Mouse (Mus musculus) hindbrain, embryonic 16.5 days (tissue): ENCODE measurements around the gene Phactr1. TPM values are rescaled to one million over a fixed set of nuclear protein-coding genes. Genes with fewer than 3 reads are reported as not detected.
"Not testable (repeated sequence)": the region's sequence is repeated elsewhere in the genome, so short reads cannot be mapped to it uniquely, and the experiment has no call there.

ENCODE experiments used
- ATAC-seq: fragments of 200-750 bp; cut with Nextera tagmentation; 2 replicates; pipeline ENCODE4 v1.8.0; 2017; ENCODE audit warnings: moderate TSS enrichment, moderate library complexity
- H3K27ac ChIP-seq: fragments of 300-500 bp; sonication (generic); 2 replicates; pipeline ENCODE4 v1.5.1; 2014; ENCODE audit warnings: low read depth, mild to moderate bottlenecking, control low read depth, low read length, moderate library complexity
- H3K27me3 ChIP-seq: fragments of 300-500 bp; sonication (generic); replicated peaks from 2 replicates; pipeline ENCODE4 v1.6.1; 2014; ENCODE audit warnings: low read length; ENCODE audit not compliant: control insufficient read depth, insufficient read depth
- H3K36me3 ChIP-seq: fragments of 300-500 bp; sonication (generic); 2 replicates; pipeline ENCODE4 v1.6.1; 2014; ENCODE audit warnings: mild to moderate bottlenecking, low read length, moderate library complexity, mixed read lengths; ENCODE audit not compliant: control insufficient read depth, insufficient read depth
- H3K4me1 ChIP-seq: fragments of 300-500 bp; sonication (generic); 2 replicates; pipeline ENCODE4 v1.6.1; 2014; ENCODE audit warnings: low read depth, low read length; ENCODE audit not compliant: control insufficient read depth, insufficient read depth
- H3K4me2 ChIP-seq: fragments of 300-500 bp; sonication (generic); 2 replicates; pipeline ENCODE4 v1.6.1; 2014; ENCODE audit warnings: mild to moderate bottlenecking, low read length, control low read depth, moderate library complexity
- H3K4me3 ChIP-seq: fragments of 300-500 bp; sonication (generic); 2 replicates; pipeline ENCODE4 v1.5.1; 2014; ENCODE audit warnings: mild to moderate bottlenecking, low read length, control low read depth, moderate library complexity
- H3K9ac ChIP-seq: fragments of 300-500 bp; sonication (generic); 2 replicates; pipeline ENCODE4 v1.6.1; 2014; ENCODE audit warnings: low read depth, mild to moderate bottlenecking, control low read depth, low read length, moderate library complexity
- H3K9me3 ChIP-seq: fragments of 300-500 bp; sonication (generic); 2 replicates; pipeline ENCODE4 v1.6.1; 2014; ENCODE audit warnings: mild to moderate bottlenecking, low read length, moderate library complexity; ENCODE audit not compliant: control insufficient read depth
- WGBS: fragments of 180-500 bp; shearing (Covaris S2); extraction: QIAGEN DNeasy Blood & Tissue Kit; methylation state at CpG from one replicate; pipeline ENCODE4 v1.1.7; 2014; 5-methylcytosine and 5-hydroxymethylcytosine counted together
- polyA plus RNA-seq: library from polyadenylated mRNA; unstranded; fragments of >200 nt; fragmentation: Nextera tagmentation; extraction: Ambion mirVana; gene quantifications from 2 replicates; pipeline ENCODE4 v1.2.1, GENCODE M21; 2015

The Phactr1 gene
- polyA plus RNA-seq, 1 experiment from 2014 or later = 49.9 TPM

GRCm38 (mm10) chr13:42940271-42940670 is 259.8 kb downstream of the Phactr1 start:
- H3K27me3 ChIP-seq = no peaks in the 10 kb centered on the region
- no peaks in the 10 kb centered on the region for H3K9me3 ChIP-seq
- 87% methylated on average over 3 of the region's 3 CpGs for WGBS
- H3K9ac ChIP-seq = no peak overlapping the region
- no peaks in the 10 kb centered on the region for H3K4me1 ChIP-seq
- no peak for ATAC-seq
- no peaks in the 10 kb centered on the region for H3K36me3 ChIP-seq
- no peak overlapping the region for H3K4me3 ChIP-seq
- no peak overlapping the region for H3K27ac ChIP-seq
- H3K4me2 ChIP-seq = no peak overlapping the region

GRCm38 (mm10) chr13:42944106-42944505 is 263.7 kb downstream of the Phactr1 start:
- no peak overlapping the region for H3K4me2 ChIP-seq
- no peak overlapping the region for H3K4me3 ChIP-seq
- H3K4me1 ChIP-seq = no peaks in the 10 kb centered on the region
- no peak for ATAC-seq
- H3K27ac ChIP-seq = no peak overlapping the region
- 73% methylated on average over 3 of the region's 3 CpGs for WGBS
- no peaks in the 10 kb centered on the region for H3K36me3 ChIP-seq
- H3K9me3 ChIP-seq = no peaks in the 10 kb centered on the region
- H3K9ac ChIP-seq = no peak overlapping the region
- no peaks in the 10 kb centered on the region for H3K27me3 ChIP-seq

- not testable (repeated sequence) for ATAC-seq, H3K4me3 ChIP-seq, H3K9me3 ChIP-seq, H3K27ac ChIP-seq, H3K36me3 ChIP-seq, H3K4me1 ChIP-seq, H3K9ac ChIP-seq, H3K27me3 ChIP-seq, H3K4me2 ChIP-seq
- WGBS = 52% methylated on average over 2 of the region's 4 CpGs
These were observed 264.8 kb downstream of the Phactr1 start for GRCm38 (mm10) chr13:42945201-42945600.

GRCm38 (mm10) chr13:42948717-42949265 is 268.4 kb downstream of the Phactr1 start:
- 80% methylated on average over 10 of the region's 10 CpGs for WGBS
- H3K9me3 ChIP-seq = no peaks in the 10 kb centered on the region
- peaks cover 2% of the 10 kb centered on the region; the same call in 1 of the 2 replicates for H3K4me1 ChIP-seq
- H3K27ac ChIP-seq = no peak overlapping the region
- H3K9ac ChIP-seq = no peak overlapping the region
- H3K4me3 ChIP-seq = no peak overlapping the region
- ATAC-seq = no peak
- no peaks in the 10 kb centered on the region for H3K36me3 ChIP-seq
- H3K27me3 ChIP-seq = no peaks in the 10 kb centered on the region
- H3K4me2 ChIP-seq = no peak overlapping the region

- ATAC-seq = no peak
- WGBS = 80% methylated on average over 5 of the region's 5 CpGs
- no peak overlapping the region for H3K9ac ChIP-seq
These were observed 268.9 kb downstream of the Phactr1 start for GRCm38 (mm10) chr13:42949336-42949735.

GRCm38 (mm10) chr13:42950056-42950455 is 269.6 kb downstream of the Phactr1 start:
- Histone ChIP-seq H3K36me3 (no peaks in the 10 kb centered on the region), H3K9me3 (no peaks in the 10 kb centered on the region), H3K27me3 (no peaks in the 10 kb centered on the region), H3K4me2 (no peak overlapping the region), H3K9ac (no peak overlapping the region), H3K4me3 (no peak overlapping the region), H3K4me1 (peaks cover 2% of the 10 kb centered on the region; the same call in 1 of the 2 replicates), H3K27ac (no peak overlapping the region)
- WGBS = 86% methylated on average over 3 of the region's 3 CpGs
- no peak for ATAC-seq

More at GRCm38 (mm10) chr13:42949336-42949735, 268.9 kb downstream of the Phactr1 start:
- Histone ChIP-seq H3K27me3 (no peaks in the 10 kb centered on the region), H3K36me3 (no peaks in the 10 kb centered on the region), H3K27ac (no peak overlapping the region), H3K4me3 (no peak overlapping the region), H3K4me2 (no peak overlapping the region), H3K4me1 (peaks cover 2% of the 10 kb centered on the region; the same call in 1 of the 2 replicates), H3K9me3 (no peaks in the 10 kb centered on the region)

GRCm38 (mm10) chr13:42952037-42952721 is 271.8 kb downstream of the Phactr1 start:
- no peak overlapping the region for H3K4me3 ChIP-seq
- WGBS = 74% methylated on average over 15 of the region's 15 CpGs
- H3K4me1 ChIP-seq = peaks cover 2% of the 10 kb centered on the region; the same call in 1 of the 2 replicates
- no peaks in the 10 kb centered on the region for H3K9me3 ChIP-seq
- no peak overlapping the region for H3K27ac ChIP-seq
- ATAC-seq = no peak
- H3K27me3 ChIP-seq = no peaks in the 10 kb centered on the region
- H3K36me3 ChIP-seq = no peaks in the 10 kb centered on the region
- H3K9ac ChIP-seq = no peak overlapping the region
- no peak overlapping the region for H3K4me2 ChIP-seq

GRCm38 (mm10) chr13:42953071-42953470 is 272.6 kb downstream of the Phactr1 start:
- Histone ChIP-seq H3K36me3 (no peaks in the 10 kb centered on the region), H3K4me2 (no peak overlapping the region), H3K9ac (no peak overlapping the region), H3K9me3 (no peaks in the 10 kb centered on the region), H3K27ac (no peak overlapping the region), H3K4me3 (no peak overlapping the region), H3K27me3 (no peaks in the 10 kb centered on the region), H3K4me1 (peaks cover 2% of the 10 kb centered on the region; the same call in 1 of the 2 replicates)
- no peak for ATAC-seq
- 97% methylated on average over 6 of the region's 6 CpGs for whole genome bisulfite sequencing

- 69% methylated on average over 5 of the region's 5 CpGs for WGBS
- Histone ChIP-seq H3K27ac (no peak overlapping the region), H3K9me3 (no peaks in the 10 kb centered on the region), H3K4me3 (no peak overlapping the region), H3K27me3 (no peaks in the 10 kb centered on the region), H3K4me2 (no peak overlapping the region), H3K9ac (no peak overlapping the region), H3K36me3 (no peaks in the 10 kb centered on the region), H3K4me1 (peaks cover 2% of the 10 kb centered on the region; the same call in 1 of the 2 replicates)
- no peak for ATAC-seq
These were observed 273.7 kb downstream of the Phactr1 start for GRCm38 (mm10) chr13:42954116-42954515.
